8 mouse cellular contexts compared by ENCODE assay signal in genomic region chr5:108628891-108629633, GRCm38 (mm10). TPM values are rescaled to one million over a fixed set of nuclear protein-coding genes. Genes with fewer than 3 reads are reported as not detected.
DNase-seq lines count a peak whose midpoint lies in the region; ATAC-seq lines count a peak whose summit lies in the region.

No protein-coding gene starts in this region.

- peak overlapping the region; percentile 81 for H3K27ac ChIP-seq in heart, embryonic 12.5 days (ENCODE audit: poor library complexity, severe bottlenecking)
- peak overlapping the region; percentile 81 for H3K27ac ChIP-seq in embryonic facial prominence, embryonic 12.5 days
- peak overlapping the region; percentile 92 for H3K27ac ChIP-seq in intestine, embryonic 16.5 days (ENCODE audit: low read length)

- peaks cover 24% of the 10 kb centered on the region for H3K4me1 ChIP-seq in heart, embryonic 12.5 days (replicated peaks)
- H3K4me1 ChIP-seq in embryonic facial prominence, embryonic 12.5 days, result peaks cover 12% of the 10 kb centered on the region
- peaks cover 18% of the 10 kb centered on the region for H3K4me1 ChIP-seq in intestine, embryonic 16.5 days (ENCODE audit: control insufficient read depth, insufficient read depth, low read length)

- H3K27me3 ChIP-seq in heart, embryonic 12.5 days (replicated peaks), result no peaks in the 10 kb centered on the region
- H3K27me3 ChIP-seq in embryonic facial prominence, embryonic 12.5 days, result no peaks in the 10 kb centered on the region
- no peaks in the 10 kb centered on the region for H3K27me3 ChIP-seq in intestine, embryonic 16.5 days (replicated peaks; ENCODE audit: control insufficient read depth, insufficient read depth, low read length)

- peaks cover 7% of the 10 kb centered on the region for H3K36me3 ChIP-seq in heart, embryonic 12.5 days
- H3K36me3 ChIP-seq in embryonic facial prominence, embryonic 12.5 days, result peaks cover 7% of the 10 kb centered on the region; the same call in 1 of the 2 replicates
- H3K36me3 ChIP-seq in intestine, embryonic 16.5 days (ENCODE audit: control insufficient read depth, insufficient read depth, low read length), result no peaks in the 10 kb centered on the region

- peak overlapping the region; percentile 83 for H3K4me2 ChIP-seq in heart, embryonic 12.5 days
- peak overlapping the region; percentile 79 for H3K4me2 ChIP-seq in embryonic facial prominence, embryonic 12.5 days (replicated peaks)
- peak overlapping the region; percentile 57 for H3K4me2 ChIP-seq in intestine, embryonic 16.5 days (ENCODE audit: low read depth, low read length)

- 1% methylated on average over 32 of the region's 32 CpGs for whole genome bisulfite sequencing in heart, embryonic 12.5 days
- 2% methylated on average over 32 of the region's 32 CpGs for WGBS in embryonic facial prominence, embryonic 12.5 days
- WGBS in intestine, embryonic 16.5 days, result 2% methylated on average over 32 of the region's 32 CpGs

- intact Hi-C loops in heart, postnatal 25 days (cut with DNase I), result loop anchor here (5.0 kb wide), 1 partner anchor 38 kb away; the partner anchor contains the start of gene Dgkq

- DNase-seq in heart, postnatal 25 days (ENCODE audit: low spot score), result no peak
- peak; percentile 52 for DNase-seq in CD4-positive, CD25-positive, alpha-beta regulatory T cell, adult 2 months (ENCODE audit: low read depth, low spot score)
- peak; percentile 61 for DNase-seq in naive thymus-derived CD4-positive, alpha-beta T cell, adult 2 months (ENCODE audit: low read depth)
- DNase-seq in frontal cortex, postnatal 25 days (ENCODE audit: low spot score in 2 of 2), result no peak
- no peak for DNase-seq in lung, adult 18-20 months

- peak overlapping the region; percentile 88 for H3K4me3 ChIP-seq in heart, embryonic 12.5 days
- peak overlapping the region; percentile 96 for H3K4me3 ChIP-seq in embryonic facial prominence, embryonic 12.5 days
- H3K4me3 ChIP-seq in intestine, embryonic 16.5 days (ENCODE audit: low read length), result peak overlapping the region; percentile 97

- ATAC-seq in heart, embryonic 12.5 days (ENCODE audit: insufficient number of reproducible peaks, low FRiP score), result peak; percentile 87
- ATAC-seq in embryonic facial prominence, embryonic 12.5 days (ENCODE audit: insufficient number of reproducible peaks, insufficient read depth, low FRiP score, low TSS enrichment), result peak; percentile 86
- peak; percentile 87 for ATAC-seq in intestine, embryonic 16.5 days

- H3K9ac ChIP-seq in heart, embryonic 12.5 days, result peak overlapping the region; percentile 93
- H3K9ac ChIP-seq in embryonic facial prominence, embryonic 12.5 days, result peak overlapping the region; percentile 96
- H3K9ac ChIP-seq in intestine, embryonic 16.5 days (ENCODE audit: low read depth, low read length), result peak overlapping the region; percentile 99

- no peaks in the 10 kb centered on the region for H3K9me3 ChIP-seq in heart, embryonic 12.5 days (replicated peaks)
- H3K9me3 ChIP-seq in embryonic facial prominence, embryonic 12.5 days, result no peaks in the 10 kb centered on the region
- H3K9me3 ChIP-seq in intestine, embryonic 16.5 days (ENCODE audit: control insufficient read depth, low read length), result no peaks in the 10 kb centered on the region

RNA-seq across cellular contexts. Expression of gene Gak, which starts 0.5 kb away (rescaled TPM):
- polyA plus RNA-seq in heart, embryonic 12.5 days (2016; fragmentation: Nextera tagmentation; extraction: Ambion mirVana), result 42.5 and 43.2 TPM in 2 replicates
- 10 to 100 TPM; 23.0 to 24.1 TPM for total RNA-seq in heart, postnatal 25 days (2021)
- polyA plus RNA-seq in embryonic facial prominence, embryonic 12.5 days (2016; fragmentation: Nextera tagmentation; extraction: Ambion mirVana), result 53.5 and 55.2 TPM in 2 replicates
- 75.7 and 85.1 TPM in 2 replicates for polyA plus RNA-seq in intestine, embryonic 16.5 days (2015; fragmentation: Nextera tagmentation; extraction: Ambion mirVana)

RNA-seq across cellular contexts. Expression of gene Tmem175, which starts 0.5 kb away (rescaled TPM):
- 18.5 and 18.6 TPM in 2 replicates for polyA plus RNA-seq in heart, embryonic 12.5 days (2016; fragmentation: Nextera tagmentation; extraction: Ambion mirVana)
- total RNA-seq in heart, postnatal 25 days (2021), result 1 to 10 TPM; 8.1 to 9.6 TPM
- 22.3 and 22.6 TPM in 2 replicates for polyA plus RNA-seq in embryonic facial prominence, embryonic 12.5 days (2016; fragmentation: Nextera tagmentation; extraction: Ambion mirVana)
- polyA plus RNA-seq in intestine, embryonic 16.5 days (2015; fragmentation: Nextera tagmentation; extraction: Ambion mirVana), result 31.7 and 31.9 TPM in 2 replicates

RNA-seq across cellular contexts. Expression of gene Idua, which starts 31.1 kb away (rescaled TPM):
- polyA plus RNA-seq in heart, embryonic 12.5 days (2016; fragmentation: Nextera tagmentation; extraction: Ambion mirVana), result 16.5 and 17.8 TPM in 2 replicates
- 10 to 100 TPM; 18.8 to 20.3 TPM for total RNA-seq in heart, postnatal 25 days (2021)
- 13.4 and 14.5 TPM in 2 replicates for polyA plus RNA-seq in embryonic facial prominence, embryonic 12.5 days (2016; fragmentation: Nextera tagmentation; extraction: Ambion mirVana)
- polyA plus RNA-seq in intestine, embryonic 16.5 days (2015; fragmentation: Nextera tagmentation; extraction: Ambion mirVana), result 11.3 and 11.9 TPM in 2 replicates

RNA-seq across cellular contexts. Expression of gene Dgkq, which starts 40.4 kb away (rescaled TPM):
- polyA plus RNA-seq in heart, embryonic 12.5 days (2016; fragmentation: Nextera tagmentation; extraction: Ambion mirVana), result 8.4 and 9.4 TPM in 2 replicates
- total RNA-seq in heart, postnatal 25 days (2021), result 10 to 100 TPM in 1 of 2 experiments, 1 to 10 TPM in 1; 8.4 to 10.1 TPM
- polyA plus RNA-seq in embryonic facial prominence, embryonic 12.5 days (2016; fragmentation: Nextera tagmentation; extraction: Ambion mirVana), result 16.6 and 18.8 TPM in 2 replicates
- polyA plus RNA-seq in intestine, embryonic 16.5 days (2015; fragmentation: Nextera tagmentation; extraction: Ambion mirVana), result 11.3 and 14.0 TPM in 2 replicates

RNA-seq across cellular contexts. Expression of gene Slc26a1, which starts 46.3 kb away (rescaled TPM):
- polyA plus RNA-seq in heart, embryonic 12.5 days (2016; fragmentation: Nextera tagmentation; extraction: Ambion mirVana), result 0.54 and 1.0 TPM in 2 replicates
- total RNA-seq in heart, postnatal 25 days (2021), result not detected
- 1.3 and 1.8 TPM in 2 replicates for polyA plus RNA-seq in embryonic facial prominence, embryonic 12.5 days (2016; fragmentation: Nextera tagmentation; extraction: Ambion mirVana)
- polyA plus RNA-seq in intestine, embryonic 16.5 days (2015; fragmentation: Nextera tagmentation; extraction: Ambion mirVana), result 8.0 and 9.7 TPM in 2 replicates

Comparison
In these comparisons a context has a peak if more than half of its experiments do, and no peak if none do; other contexts are left out.
1. DNase-seq: peak in CD4-positive, CD25-positive, alpha-beta regulatory T cell, adult 2 months (single experiment) and naive thymus-derived CD4-positive, alpha-beta T cell, adult 2 months (single experiment); none in heart, postnatal 25 days (single experiment), frontal cortex, postnatal 25 days (0 of 2) and lung, adult 18-20 months (0 of 2).
2. Peak in every context shown above with its lines, with median percentiles within 50 percentile points of each other: ATAC-seq, H3K27ac ChIP-seq, H3K4me2 ChIP-seq, H3K4me3 ChIP-seq and H3K9ac ChIP-seq.